Comparison of ENCODE assay signal across 19 mouse cellular contexts in genomic region chr6:13369709-13370296, GRCm38 (mm10).
A peak's percentile ranks its signal among the peaks of the same experiment; 100 is the strongest.
DNase-seq lines count a peak whose midpoint lies in the region; ATAC-seq lines count a peak whose summit lies in the region.
"Had no signal": no experiment of that assay in that cellular context is flagged by ENCODE, and none has a peak within 500 bp of the region (broad histone marks: within the 10 kb centered on the region; RNA-seq: fewer than 3 reads in every experiment).

No protein-coding gene starts in this region.

- no peak overlapping the region for H3K9ac ChIP-seq in midbrain, embryonic 12.5 days (replicated peaks)
- no peak overlapping the region for H3K9ac ChIP-seq in hindbrain, embryonic 14.5 days
- no peak overlapping the region for H3K9ac ChIP-seq in midbrain, embryonic 14.5 days (replicated peaks; ENCODE audit: low read length)
- no peak overlapping the region for H3K9ac ChIP-seq in heart, embryonic 11.5 days (ENCODE audit: low read depth, low read length)
- H3K9ac ChIP-seq: embryonic facial prominence, embryonic 15.5 days; heart, embryonic 15.5 days had no signal

- DNase-seq in midbrain, embryonic 10.5 days (ENCODE audit: low spot score): no peak
- no peak for DNase-seq in hindbrain, embryonic 14.5 days (ENCODE audit: low spot score)
- DNase-seq in midbrain, embryonic 14.5 days: peak; percentile 31
- no peak for DNase-seq in thymus, postnatal 36 days
- no peak for DNase-seq in kidney, postnatal 4 days
- DNase-seq: adrenal gland, postnatal 10 days; cerebellum, adult 2 months; cerebellum, postnatal 25 days; gastrocnemius, postnatal 36 days; heart, postnatal 36 days; kidney, adult 2 months; kidney, postnatal 10 days; lung, postnatal 4 days; right cerebral cortex, postnatal 14 days had no signal

- no peaks in the 10 kb centered on the region for H3K27me3 ChIP-seq in midbrain, embryonic 12.5 days
- H3K27me3 ChIP-seq in midbrain, embryonic 10.5 days (ENCODE audit: low read depth, poor library complexity, severe bottlenecking): no peaks in the 10 kb centered on the region
- no peaks in the 10 kb centered on the region for H3K27me3 ChIP-seq in hindbrain, embryonic 14.5 days (ENCODE audit: control insufficient read depth, insufficient read depth, low read length)
- no peaks in the 10 kb centered on the region for H3K27me3 ChIP-seq in midbrain, embryonic 14.5 days (ENCODE audit: control insufficient read depth, insufficient read depth, low read length)
- no peaks in the 10 kb centered on the region for H3K27me3 ChIP-seq in heart, embryonic 11.5 days (ENCODE audit: control insufficient read depth, insufficient read depth, low read length)
- H3K27me3 ChIP-seq: embryonic facial prominence, embryonic 15.5 days; heart, embryonic 15.5 days had no signal

- H3K36me3 ChIP-seq in midbrain, embryonic 12.5 days: no peaks in the 10 kb centered on the region
- H3K36me3 ChIP-seq in midbrain, embryonic 10.5 days: no peaks in the 10 kb centered on the region
- H3K36me3 ChIP-seq in hindbrain, embryonic 14.5 days (replicated peaks; ENCODE audit: control insufficient read depth, insufficient read depth): no peaks in the 10 kb centered on the region
- H3K36me3 ChIP-seq in midbrain, embryonic 14.5 days (ENCODE audit: control insufficient read depth, insufficient read depth, low read length): no peaks in the 10 kb centered on the region
- no peaks in the 10 kb centered on the region for H3K36me3 ChIP-seq in heart, embryonic 11.5 days (ENCODE audit: control insufficient read depth, insufficient read depth, low read length)
- H3K36me3 ChIP-seq: embryonic facial prominence, embryonic 15.5 days; heart, embryonic 15.5 days had no signal

- no peak overlapping the region for H3K4me3 ChIP-seq in midbrain, embryonic 12.5 days
- H3K4me3 ChIP-seq in midbrain, embryonic 10.5 days: no peak overlapping the region
- no peak overlapping the region for H3K4me3 ChIP-seq in hindbrain, embryonic 14.5 days (replicated peaks; ENCODE audit: low read length)
- no peak overlapping the region for H3K4me3 ChIP-seq in midbrain, embryonic 14.5 days (replicated peaks; ENCODE audit: low read depth, low read length)
- no peak overlapping the region for H3K4me3 ChIP-seq in heart, embryonic 11.5 days (ENCODE audit: low read depth, low read length)
- H3K4me3 ChIP-seq: embryonic facial prominence, embryonic 15.5 days; heart, embryonic 15.5 days had no signal

- H3K9me3 ChIP-seq in midbrain, embryonic 12.5 days: no peaks in the 10 kb centered on the region
- H3K9me3 ChIP-seq in midbrain, embryonic 10.5 days (replicated peaks): no peaks in the 10 kb centered on the region
- H3K9me3 ChIP-seq in hindbrain, embryonic 14.5 days (ENCODE audit: control insufficient read depth, low read length): no peaks in the 10 kb centered on the region
- no peaks in the 10 kb centered on the region for H3K9me3 ChIP-seq in midbrain, embryonic 14.5 days (ENCODE audit: control insufficient read depth, low read length)
- no peaks in the 10 kb centered on the region for H3K9me3 ChIP-seq in heart, embryonic 11.5 days (replicated peaks; ENCODE audit: control insufficient read depth, low read length)
- H3K9me3 ChIP-seq: embryonic facial prominence, embryonic 15.5 days; heart, embryonic 15.5 days had no signal

- no peak overlapping the region for H3K4me2 ChIP-seq in midbrain, embryonic 12.5 days (replicated peaks)
- H3K4me2 ChIP-seq in hindbrain, embryonic 14.5 days (replicated peaks): no peak overlapping the region
- no peak overlapping the region for H3K4me2 ChIP-seq in midbrain, embryonic 14.5 days (ENCODE audit: low read length)
- no peak overlapping the region for H3K4me2 ChIP-seq in heart, embryonic 11.5 days
- H3K4me2 ChIP-seq: embryonic facial prominence, embryonic 15.5 days; heart, embryonic 15.5 days had no signal

- H3K4me1 ChIP-seq in midbrain, embryonic 12.5 days: no peaks in the 10 kb centered on the region
- no peaks in the 10 kb centered on the region for H3K4me1 ChIP-seq in midbrain, embryonic 10.5 days
- H3K4me1 ChIP-seq in hindbrain, embryonic 14.5 days (replicated peaks; ENCODE audit: control insufficient read depth, insufficient read depth, low read length): no peaks in the 10 kb centered on the region
- no peaks in the 10 kb centered on the region for H3K4me1 ChIP-seq in midbrain, embryonic 14.5 days (ENCODE audit: control insufficient read depth, insufficient read depth, low read length)
- H3K4me1 ChIP-seq in heart, embryonic 11.5 days (ENCODE audit: control insufficient read depth, insufficient read depth, low read length): no peaks in the 10 kb centered on the region
- H3K4me1 ChIP-seq: embryonic facial prominence, embryonic 15.5 days; heart, embryonic 15.5 days had no signal

- no peak overlapping the region for H3K27ac ChIP-seq in midbrain, embryonic 12.5 days (replicated peaks)
- H3K27ac ChIP-seq in midbrain, embryonic 10.5 days (replicated peaks): no peak overlapping the region
- H3K27ac ChIP-seq in hindbrain, embryonic 14.5 days: no peak overlapping the region
- no peak overlapping the region for H3K27ac ChIP-seq in midbrain, embryonic 14.5 days (replicated peaks; ENCODE audit: low read depth, low read length)
- H3K27ac ChIP-seq in heart, embryonic 11.5 days (ENCODE audit: low read depth, low read length): no peak overlapping the region
- H3K27ac ChIP-seq: embryonic facial prominence, embryonic 15.5 days; heart, embryonic 15.5 days had no signal

- peak; percentile 49; the same call in 1 of the 2 replicates for ATAC-seq in midbrain, embryonic 12.5 days (ENCODE audit: low FRiP score, low read depth)
- ATAC-seq in hindbrain, embryonic 14.5 days (ENCODE audit: low FRiP score): peak; percentile 59
- ATAC-seq in midbrain, embryonic 14.5 days (ENCODE audit: low FRiP score, low TSS enrichment): peak; percentile 67
- ATAC-seq in heart, embryonic 11.5 days (replicated peaks; ENCODE audit: insufficient number of reproducible peaks, low FRiP score, low TSS enrichment): no peak
- ATAC-seq: activated CD4-positive, CD25-positive, alpha-beta regulatory T cell, adult 4 months had no signal
